Mouse (Mus musculus) heart, embryonic 10.5 days (tissue): ENCODE results near the gene Tex13b. TPM values are rescaled to one million over a fixed set of nuclear protein-coding genes. Genes with fewer than 3 reads are reported as not detected.
"Not testable (repeated sequence)": the region's sequence is repeated elsewhere in the genome, so short reads cannot be mapped to it uniquely, and the experiment has no call there.

ENCODE experiments used
- DNase-seq: peaks from one replicate; pipeline ENCODE4 v3.0.0-alpha.2; 2017; ENCODE audit warnings: low spot score
- H3K27ac ChIP-seq: fragments of 300-500 bp; sonication (generic); 2 replicates; pipeline ENCODE4 v1.5.1; 2016; ENCODE audit warnings: mild to moderate bottlenecking
- H3K27me3 ChIP-seq: fragments of 300-500 bp; sonication (generic); 2 replicates; pipeline ENCODE4 v1.6.1; 2016; ENCODE audit warnings: mild to moderate bottlenecking; ENCODE audit not compliant: poor library complexity, insufficient read depth, severe bottlenecking
- H3K36me3 ChIP-seq: fragments of 300-500 bp; sonication (generic); 2 replicates; pipeline ENCODE4 v1.6.1; 2016; ENCODE audit warnings: mild to moderate bottlenecking, moderate library complexity
- H3K4me1 ChIP-seq: fragments of 300-500 bp; sonication (generic); 2 replicates; pipeline ENCODE4 v1.6.1; 2016; ENCODE audit warnings: mild to moderate bottlenecking
- H3K4me3 ChIP-seq: fragments of 300-500 bp; sonication (generic); 2 replicates; pipeline ENCODE4 v1.5.1; 2016; ENCODE audit warnings: mild to moderate bottlenecking, moderate library complexity
- H3K9me3 ChIP-seq: fragments of 300-500 bp; sonication (generic); 2 replicates; pipeline ENCODE4 v1.6.1; 2016; ENCODE audit warnings: mild to moderate bottlenecking, moderate library complexity
- WGBS: fragments of 180-500 bp; shearing (Covaris S2); methylation state at CpG from one replicate; pipeline ENCODE4 v1.1.7; 2016; 5-methylcytosine and 5-hydroxymethylcytosine counted together
- polyA plus RNA-seq: library from polyadenylated mRNA; unstranded; fragments of >200 nt; fragmentation: Nextera tagmentation; extraction: Ambion mirVana; gene quantifications from 2 replicates; pipeline ENCODE4 v1.2.1, GENCODE M21; 2016

The Tex13b gene
- not detected in 2 replicates for polyA plus RNA-seq

- no peaks in the 10 kb centered on the region for H3K36me3 ChIP-seq
- H3K4me1 ChIP-seq = no peaks in the 10 kb centered on the region
- H3K27me3 ChIP-seq = peaks cover 29% of the 10 kb centered on the region
- no peak within 1 kb of the TSS for H3K4me3 ChIP-seq
- no peak for DNase-seq
- 94% methylated on average over 22 of the region's 22 CpGs for WGBS
- H3K27ac ChIP-seq = no peak within 1 kb of the TSS
- no peaks in the 10 kb centered on the region for H3K9me3 ChIP-seq
Observed at GRCm38 (mm10) chrX:140813312-140814006, at the start of gene Tex13b. Tex13b (minus strand) TSS chrX:140813433.

- H3K36me3 ChIP-seq = no peaks in the 10 kb centered on the region
- DNase-seq = no peak
- no peaks in the 10 kb centered on the region for H3K4me1 ChIP-seq
- H3K27me3 ChIP-seq = peaks cover 4% of the 10 kb centered on the region; the same call in 1 of the 2 replicates
- no peaks in the 10 kb centered on the region for H3K9me3 ChIP-seq
- no peak overlapping the region for H3K4me3 ChIP-seq
- 82% methylated on average over 6 of the region's 6 CpGs for WGBS
- H3K27ac ChIP-seq = no peak overlapping the region
Observed at GRCm38 (mm10) chrX:140862760-140863159, 49.5 kb upstream of the Tex13b start.

DNA sequence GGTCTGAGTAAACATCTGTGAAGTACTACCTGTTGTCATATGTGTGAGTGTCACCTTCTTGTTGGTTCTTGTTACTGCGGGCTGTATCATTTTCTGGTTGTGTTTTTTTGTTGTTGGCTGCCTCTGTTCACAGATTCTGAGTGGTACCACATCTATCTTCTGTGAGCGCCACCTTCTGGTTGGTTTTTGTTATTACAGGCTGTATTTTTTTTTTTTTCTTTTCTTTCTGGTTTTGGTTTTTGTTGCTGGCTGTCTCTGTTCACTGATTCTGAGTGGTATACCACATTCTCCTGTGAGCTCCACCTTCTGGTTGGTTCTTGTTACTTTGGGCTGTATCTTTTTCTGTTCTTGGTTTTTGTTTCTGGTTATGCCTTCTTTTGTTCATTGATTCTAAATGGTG is 44.2 kb upstream of the Tex13b start:
- DNase-seq = no peak

GRCm38 (mm10) chrX:140857040-140857439 is 43.8 kb upstream of the Tex13b start:
- not testable (repeated sequence) for H3K27ac ChIP-seq, H3K4me1 ChIP-seq, DNase-seq, H3K9me3 ChIP-seq, H3K36me3 ChIP-seq, H3K27me3 ChIP-seq, H3K4me3 ChIP-seq
- WGBS = 74% methylated on average over 5 of the region's 5 CpGs

More for the DNA sequence above, 44.2 kb upstream of the Tex13b start:
- Histone ChIP-seq H3K9me3 (no peaks in the 10 kb centered on the region), H3K4me3 (no peak overlapping the region), H3K36me3 (no peaks in the 10 kb centered on the region), H3K27me3 (peaks cover 7% of the 10 kb centered on the region; the same call in 1 of the 2 replicates), H3K27ac (no peak overlapping the region), H3K4me1 (no peaks in the 10 kb centered on the region)
- WGBS = 33% methylated on average over 2 of the region's 2 CpGs

GRCm38 (mm10) chrX:140854561-140854960 is 41.3 kb upstream of the Tex13b start:
- H3K9me3 ChIP-seq = no peaks in the 10 kb centered on the region
- no peaks in the 10 kb centered on the region for H3K36me3 ChIP-seq
- no peak for DNase-seq
- no peak overlapping the region for H3K4me3 ChIP-seq
- H3K27me3 ChIP-seq = peaks cover 8% of the 10 kb centered on the region; the same call in 1 of the 2 replicates
- H3K27ac ChIP-seq = no peak overlapping the region
- 76% methylated on average over 3 of the region's 3 CpGs for WGBS
- no peaks in the 10 kb centered on the region for H3K4me1 ChIP-seq

GRCm38 (mm10) chrX:140845401-140845800 is 32.2 kb upstream of the Tex13b start:
- 82% methylated on average over 1 of the region's 1 CpGs for WGBS
- H3K4me3 ChIP-seq, H3K36me3 ChIP-seq, H3K9me3 ChIP-seq, DNase-seq, H3K27ac ChIP-seq, H3K4me1 ChIP-seq: not testable (repeated sequence)
- peaks cover 32% of the 10 kb centered on the region; the same call in 1 of the 2 replicates for H3K27me3 ChIP-seq

GRCm38 (mm10) chrX:140839887-140840286 is 26.7 kb upstream of the Tex13b start:
- Histone ChIP-seq H3K9me3 (no peaks in the 10 kb centered on the region), H3K27ac (no peak overlapping the region), H3K27me3 (peaks cover 69% of the 10 kb centered on the region), H3K36me3 (no peaks in the 10 kb centered on the region), H3K4me3 (no peak overlapping the region), H3K4me1 (no peaks in the 10 kb centered on the region)
- WGBS = 71% methylated on average over 4 of the region's 4 CpGs
- no peak for DNase-seq

DNA sequence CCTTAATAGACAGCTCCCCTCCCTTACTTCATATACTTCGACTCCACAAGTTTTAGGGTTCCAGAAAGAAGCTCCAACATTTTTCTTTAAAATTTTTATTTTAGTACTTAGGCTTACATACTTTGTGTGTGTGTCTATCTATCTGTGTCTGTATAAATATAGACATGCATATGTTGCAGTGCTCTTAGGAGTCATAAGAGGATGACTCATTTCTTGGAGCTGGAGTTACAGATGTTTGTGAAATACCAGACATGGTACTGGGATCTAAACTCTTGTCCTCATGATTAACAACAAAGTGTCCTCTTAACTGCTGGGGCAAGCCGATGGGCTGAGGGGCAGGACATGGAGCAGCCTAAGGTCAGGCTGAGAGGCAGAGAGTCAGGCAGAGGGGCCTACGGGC is 24.8 kb upstream of the Tex13b start:
- Histone ChIP-seq H3K27me3 (peaks cover 64% of the 10 kb centered on the region), H3K27ac (no peak overlapping the region), H3K36me3 (no peaks in the 10 kb centered on the region), H3K9me3 (no peaks in the 10 kb centered on the region), H3K4me3 (no peak overlapping the region), H3K4me1 (no peaks in the 10 kb centered on the region)
- no peak for DNase-seq
- WGBS = 73% methylated on average over 3 of the region's 3 CpGs

GRCm38 (mm10) chrX:140831706-140832105 is 18.5 kb upstream of the Tex13b start:
- Histone ChIP-seq H3K4me3 (no peak overlapping the region), H3K27me3 (peaks cover 15% of the 10 kb centered on the region), H3K9me3 (no peaks in the 10 kb centered on the region), H3K36me3 (no peaks in the 10 kb centered on the region), H3K27ac (no peak overlapping the region), H3K4me1 (no peaks in the 10 kb centered on the region)
- whole genome bisulfite sequencing = 69% methylated on average over 4 of the region's 4 CpGs
- no peak for DNase-seq

DNA sequence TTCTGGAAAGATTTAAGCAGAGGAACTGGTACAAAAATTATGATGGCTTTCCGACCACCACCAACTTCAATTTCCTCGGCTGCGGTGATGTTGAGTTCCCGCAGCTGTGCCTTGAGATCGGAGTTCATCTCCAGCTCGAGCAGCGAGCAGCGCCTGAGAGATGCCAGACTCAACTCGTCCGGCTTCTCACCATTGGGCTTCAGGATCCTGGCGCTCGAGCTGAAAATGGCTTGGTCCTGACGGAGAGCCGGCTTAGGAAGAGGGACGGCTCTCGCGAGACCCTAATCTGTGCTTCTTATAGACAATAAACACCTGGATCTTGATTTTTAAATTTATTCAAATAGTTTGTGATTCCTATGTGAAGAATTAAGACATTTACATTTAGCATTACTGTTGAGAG is 9.1 kb upstream of the Tex13b start:
- H3K27ac ChIP-seq = no peak overlapping the region
- H3K4me3 ChIP-seq = no peak overlapping the region
- H3K9me3 ChIP-seq = no peaks in the 10 kb centered on the region
- H3K27me3 ChIP-seq = no peaks in the 10 kb centered on the region; the same call in 1 of the 2 replicates
- WGBS = 70% methylated on average over 17 of the region's 17 CpGs
- no peak for DNase-seq
- H3K36me3 ChIP-seq = no peaks in the 10 kb centered on the region
- no peaks in the 10 kb centered on the region for H3K4me1 ChIP-seq

- Histone ChIP-seq H3K36me3 (no peaks in the 10 kb centered on the region), H3K4me1 (no peaks in the 10 kb centered on the region), H3K27ac (no peak overlapping the region), H3K9me3 (no peaks in the 10 kb centered on the region), H3K4me3 (no peak overlapping the region), H3K27me3 (peaks cover 40% of the 10 kb centered on the region)
- no peak for DNase-seq
- 72% methylated on average over 2 of the region's 2 CpGs for WGBS
Observed at GRCm38 (mm10) chrX:140805340-140805739, 7.9 kb downstream of the Tex13b start.

- H3K27ac ChIP-seq = no peak overlapping the region
- H3K27me3 ChIP-seq = peaks cover 7% of the 10 kb centered on the region; the same call in 1 of the 2 replicates
- no peaks in the 10 kb centered on the region for H3K9me3 ChIP-seq
- DNase-seq = no peak
- peaks cover 3% of the 10 kb centered on the region; the same call in 1 of the 2 replicates for H3K36me3 ChIP-seq
- no peaks in the 10 kb centered on the region for H3K4me1 ChIP-seq
- no peak overlapping the region for H3K4me3 ChIP-seq
- WGBS = 60% methylated on average over 1 of the region's 1 CpGs
Observed at GRCm38 (mm10) chrX:140769794-140770193, 43.4 kb downstream of the Tex13b start.
